Mouse (Mus musculus) midbrain, embryonic 14.5 days (tissue): ENCODE measurements around the gene Ephx3. TPM values are rescaled to one million over a fixed set of nuclear protein-coding genes. Genes with fewer than 3 reads are reported as not detected.

Experiments
- ATAC-seq: fragments of 200-750 bp; cut with Nextera tagmentation; 2 replicates; pipeline ENCODE4 v1.8.0; 2017; ENCODE audit warnings: moderate number of reproducible peaks, moderate library complexity; ENCODE audit not compliant: low FRiP score, low TSS enrichment
- DNase-seq: peaks from one replicate; pipeline ENCODE4 v3.0.0-alpha.2; 2015
- H3K27ac ChIP-seq: fragments of 300-500 bp; sonication (generic); replicated peaks from 2 replicates; pipeline ENCODE4 v1.5.1; 2014; ENCODE audit warnings: mild to moderate bottlenecking, low read depth, low read length, moderate library complexity
- H3K27me3 ChIP-seq: fragments of 300-500 bp; sonication (generic); 2 replicates; pipeline ENCODE4 v1.6.1; 2014; ENCODE audit warnings: low read length, control low read depth, mixed read lengths; ENCODE audit not compliant: control insufficient read depth, insufficient read depth
- H3K36me3 ChIP-seq: fragments of 300-500 bp; sonication (generic); 2 replicates; pipeline ENCODE4 v1.6.1; 2014; ENCODE audit warnings: low read length, control low read depth; ENCODE audit not compliant: control insufficient read depth, insufficient read depth
- H3K4me1 ChIP-seq: fragments of 300-500 bp; sonication (generic); 2 replicates; pipeline ENCODE4 v1.6.1; 2014; ENCODE audit warnings: mild to moderate bottlenecking, antibody characterized with exemption, low read length, control low read depth; ENCODE audit not compliant: control insufficient read depth, insufficient read depth
- H3K4me2 ChIP-seq: fragments of 300-500 bp; sonication (generic); 2 replicates; pipeline ENCODE4 v1.6.1; 2014; ENCODE audit warnings: mild to moderate bottlenecking, low read length, moderate library complexity
- H3K4me3 ChIP-seq: fragments of 300-500 bp; sonication (generic); replicated peaks from 2 replicates; pipeline ENCODE4 v1.5.1; 2014; ENCODE audit warnings: low read depth, low read length
- H3K9ac ChIP-seq: fragments of 300-500 bp; sonication (generic); replicated peaks from 2 replicates; pipeline ENCODE4 v1.6.1; 2014; ENCODE audit warnings: mild to moderate bottlenecking, low read length, moderate library complexity
- H3K9me3 ChIP-seq: fragments of 300-500 bp; sonication (generic); 2 replicates; pipeline ENCODE4 v1.6.1; 2016; ENCODE audit warnings: low read length, control low read depth, mixed read lengths; ENCODE audit not compliant: control insufficient read depth
- WGBS: fragments of 180-500 bp; shearing (Covaris S2); extraction: QIAGEN DNeasy Blood & Tissue Kit; methylation state at CpG from one replicate; pipeline ENCODE4 v1.1.7; 2014; 5-methylcytosine and 5-hydroxymethylcytosine counted together
- polyA plus RNA-seq: library from polyadenylated mRNA; unstranded; fragments of >200 nt; fragmentation: Nextera tagmentation; extraction: Ambion mirVana; gene quantifications from 2 replicates; pipeline ENCODE4 v1.2.1, GENCODE M21; 2014

Ephx3 gene
- polyA plus RNA-seq, 1 experiment from 2014 or later, result not detected

- no peak for ATAC-seq
- no peak overlapping the region for H3K4me2 ChIP-seq
- no peak overlapping the region for H3K27ac ChIP-seq
- no peaks in the 10 kb centered on the region for H3K9me3 ChIP-seq
- H3K4me3 ChIP-seq, result no peak overlapping the region
- H3K9ac ChIP-seq, result no peak overlapping the region
- 88% methylated on average over 5 of the region's 5 CpGs for WGBS
- no peak for DNase-seq
- peaks cover 9% of the 10 kb centered on the region for H3K4me1 ChIP-seq
- peaks cover 2% of the 10 kb centered on the region; the same call in 1 of the 2 replicates for H3K27me3 ChIP-seq
- H3K36me3 ChIP-seq, result peaks cover 25% of the 10 kb centered on the region
These were observed 3.7 kb upstream of the Ephx3 start for GRCm38 (mm10) chr17:32193010-32193409.

GRCm38 (mm10) chr17:32189850-32190249 lies 501 bp upstream of the Ephx3 start:
- Histone ChIP-seq H3K4me3 (no peak overlapping the region), H3K36me3 (no peaks in the 10 kb centered on the region), H3K4me2 (peak overlapping the region; percentile 79; the same call in 1 of the 2 replicates), H3K9ac (no peak overlapping the region), H3K4me1 (peaks cover 9% of the 10 kb centered on the region), H3K27ac (no peak overlapping the region), H3K27me3 (peaks cover 2% of the 10 kb centered on the region; the same call in 1 of the 2 replicates), H3K9me3 (no peaks in the 10 kb centered on the region)
- ATAC-seq, result no peak
- 19% methylated on average over 5 of the region's 5 CpGs for WGBS
- DNase-seq, result no peak

- DNase-seq (no peak), ATAC-seq (no peak)
- H3K4me1 ChIP-seq, result peaks cover 15% of the 10 kb centered on the region
- H3K27ac ChIP-seq, result no peak overlapping the region
- no peaks in the 10 kb centered on the region for H3K9me3 ChIP-seq
- H3K4me3 ChIP-seq, result no peak overlapping the region
- H3K9ac ChIP-seq, result no peak overlapping the region
- whole genome bisulfite sequencing, result 34% methylated on average over 8 of the region's 8 CpGs
- H3K4me2 ChIP-seq, result no peak overlapping the region
- no peaks in the 10 kb centered on the region for H3K27me3 ChIP-seq
- no peaks in the 10 kb centered on the region for H3K36me3 ChIP-seq
These were observed 6.3 kb downstream of the Ephx3 start for GRCm38 (mm10) chr17:32183017-32183416.

- Histone ChIP-seq H3K9ac (no peak overlapping the region), H3K4me2 (no peak overlapping the region), H3K27me3 (no peaks in the 10 kb centered on the region), H3K9me3 (no peaks in the 10 kb centered on the region), H3K36me3 (no peaks in the 10 kb centered on the region), H3K4me1 (peaks cover 15% of the 10 kb centered on the region), H3K4me3 (no peak overlapping the region), H3K27ac (peak overlapping the region; percentile 87)
- 11% methylated on average over 11 of the region's 11 CpGs for WGBS
- DNase-seq (peak; percentile 80), ATAC-seq (peak; percentile 60; the same call in 1 of the 2 replicates)
These were observed 9.5 kb downstream of the Ephx3 start for GRCm38 (mm10) chr17:32179621-32180491.

GRCm38 (mm10) chr17:32176919-32177318 lies 12.4 kb downstream of the Ephx3 start:
- ATAC-seq, result no peak
- Histone ChIP-seq H3K27me3 (no peaks in the 10 kb centered on the region), H3K4me1 (peaks cover 15% of the 10 kb centered on the region), H3K4me3 (no peak overlapping the region), H3K9ac (no peak overlapping the region), H3K27ac (no peak overlapping the region), H3K36me3 (no peaks in the 10 kb centered on the region), H3K9me3 (no peaks in the 10 kb centered on the region), H3K4me2 (no peak overlapping the region)
- no peak for DNase-seq
- WGBS, result 97% methylated on average over 4 of the region's 4 CpGs

GRCm38 (mm10) chr17:32173166-32173565 lies 16.2 kb downstream of the Ephx3 start:
- Histone ChIP-seq H3K4me1 (no peaks in the 10 kb centered on the region), H3K4me3 (no peak overlapping the region), H3K4me2 (no peak overlapping the region), H3K27ac (no peak overlapping the region), H3K9ac (no peak overlapping the region), H3K9me3 (no peaks in the 10 kb centered on the region), H3K27me3 (no peaks in the 10 kb centered on the region), H3K36me3 (no peaks in the 10 kb centered on the region)
- DNase-seq, result no peak
- 77% methylated on average over 7 of the region's 7 CpGs for WGBS
- ATAC-seq, result no peak

- WGBS, result 74% methylated on average over 2 of the region's 2 CpGs
- H3K9me3 ChIP-seq, result no peaks in the 10 kb centered on the region
- no peak overlapping the region for H3K9ac ChIP-seq
- no peak for DNase-seq
- no peak for ATAC-seq
- H3K27me3 ChIP-seq, result no peaks in the 10 kb centered on the region
- H3K36me3 ChIP-seq, result no peaks in the 10 kb centered on the region
- H3K4me2 ChIP-seq, result no peak overlapping the region
- H3K4me3 ChIP-seq, result no peak overlapping the region
- H3K27ac ChIP-seq, result no peak overlapping the region
- H3K4me1 ChIP-seq, result no peaks in the 10 kb centered on the region
These were observed 16.9 kb downstream of the Ephx3 start for GRCm38 (mm10) chr17:32172485-32172884.

- Histone ChIP-seq H3K4me1 (peaks cover 19% of the 10 kb centered on the region), H3K4me2 (no peak overlapping the region), H3K36me3 (no peaks in the 10 kb centered on the region), H3K9me3 (no peaks in the 10 kb centered on the region), H3K27ac (no peak overlapping the region), H3K27me3 (no peaks in the 10 kb centered on the region), H3K4me3 (no peak overlapping the region), H3K9ac (no peak overlapping the region)
- DNase-seq (no peak), ATAC-seq (no peak)
- WGBS, result 84% methylated on average over 4 of the region's 4 CpGs
These were observed 19.7 kb downstream of the Ephx3 start for GRCm38 (mm10) chr17:32169518-32170225.
